Mouse (Mus musculus): Measurements from ENCODE around the gene Suox. TPM values are rescaled to one million over a fixed set of nuclear protein-coding genes. Genes with fewer than 3 reads are reported as not detected.
"Not testable (repeated sequence)": the region's sequence is repeated elsewhere in the genome, so short reads cannot be mapped to it uniquely, and the experiment has no call there.

Gene Suox
- polyA plus RNA-seq, 1 experiment, result 10.4 TPM

DNA sequence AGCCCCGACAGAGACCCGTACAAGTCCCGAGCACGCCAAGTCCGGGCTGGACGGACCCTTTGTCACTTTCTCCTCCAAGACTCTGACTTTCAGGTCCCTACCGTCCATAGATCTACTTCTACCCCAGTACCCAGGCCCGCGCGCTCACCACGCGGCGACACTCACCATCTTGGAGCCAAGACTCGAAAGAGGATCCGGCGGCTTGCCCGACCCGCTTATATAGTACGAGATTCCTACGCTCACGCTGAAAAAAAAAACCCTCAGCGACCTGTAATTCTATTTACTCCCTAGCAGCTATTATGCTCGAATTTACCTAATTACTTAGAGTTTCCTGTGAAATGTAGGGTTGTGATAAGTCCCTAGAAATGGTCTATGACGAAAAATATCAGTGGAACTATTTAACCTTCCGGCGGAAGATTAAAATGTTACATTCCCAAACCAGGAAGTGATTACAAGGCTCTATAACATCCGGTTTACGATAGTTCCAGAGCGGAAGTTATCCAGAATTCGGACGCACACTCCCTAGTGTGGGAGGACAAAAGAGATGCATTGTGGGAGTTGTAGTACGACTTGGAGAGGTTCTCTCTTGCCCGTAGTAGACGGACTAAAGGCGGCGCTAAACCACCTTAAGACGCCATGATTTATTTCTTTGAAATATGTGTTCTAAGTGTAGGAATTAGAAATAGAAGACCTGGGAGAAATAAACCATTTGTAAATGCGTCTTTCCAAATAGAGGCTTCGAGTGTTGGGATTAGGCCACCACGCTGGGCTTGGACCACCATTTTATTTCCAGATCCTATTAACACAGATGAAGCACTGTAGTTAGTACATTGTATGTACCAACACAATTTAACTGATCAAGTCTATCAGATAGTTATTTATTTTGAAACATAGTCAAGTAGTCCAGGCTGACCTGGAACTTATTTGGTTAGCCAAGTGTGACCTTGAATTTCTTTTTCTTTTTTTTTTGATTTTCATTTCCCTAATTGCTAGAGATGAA is 47.3 kb downstream of the Suox start, which contains the start of gene Rps26:
Gene Rps26 (minus strand): TSS at position 437 of the 1,000 bp plus-strand sequence.
- TF ChIP-seq CTCF (IDR thresholded peaks at IDR 0.05; ENCODE audit: extremely low read depth, insufficient read length, insufficient replicate concordance, low read depth, low read length), result no peak
- TF ChIP-seq POLR2A (IDR thresholded peaks at IDR 0.05; ENCODE audit: low read depth, low read length), result peak; percentile 93
- Histone ChIP-seq H3K36me3 (ENCODE audit: control insufficient read depth, insufficient read depth, low read length) (peaks cover 14% of the 10 kb centered on the region), H3K27me3 (ENCODE audit: control insufficient read depth, insufficient read depth, low read length) (no peaks in the 10 kb centered on the region), H3K4me1 (ENCODE audit: control insufficient read depth, insufficient read depth, insufficient read length, low read length) (peaks cover 9% of the 10 kb centered on the region; the same call in 1 of the 2 replicates), H3K27ac (ENCODE audit: insufficient read depth, low read depth, low read length) (peak within 1 kb of the TSS; percentile 43), H3K4me3 (ENCODE audit: low read depth, low read length) (peak within 1 kb of the TSS; percentile 96)
- WGBS, result 2% methylated on average over 40 of the region's 40 CpGs

- WGBS, result 18% methylated on average over 7 of the region's 7 CpGs
- H3K27ac ChIP-seq (ENCODE audit: insufficient read depth, low read depth, low read length), result no peak overlapping the region
- TF ChIP-seq POLR2A (IDR thresholded peaks at IDR 0.05; ENCODE audit: low read depth, low read length), result no peak
- no peak for TF ChIP-seq CTCF (IDR thresholded peaks at IDR 0.05; ENCODE audit: extremely low read depth, insufficient read length, insufficient replicate concordance, low read depth, low read length)
- H3K27me3 ChIP-seq (ENCODE audit: control insufficient read depth, insufficient read depth, low read length), result no peaks in the 10 kb centered on the region
- H3K4me1 ChIP-seq (ENCODE audit: control insufficient read depth, insufficient read depth, insufficient read length, low read length), result peaks cover 7% of the 10 kb centered on the region; the same call in 1 of the 2 replicates
- peaks cover 14% of the 10 kb centered on the region for H3K36me3 ChIP-seq (ENCODE audit: control insufficient read depth, insufficient read depth, low read length)
- peak overlapping the region; percentile 96 for H3K4me3 ChIP-seq (ENCODE audit: low read depth, low read length)
Observed at GRCm38 (mm10) chr10:128625287-128625894, 48.5 kb downstream of the Suox start.

- not testable (repeated sequence) for H3K27ac ChIP-seq (ENCODE audit: insufficient read depth, low read depth, low read length); H3K4me1 ChIP-seq (ENCODE audit: control insufficient read depth, insufficient read depth, insufficient read length, low read length); H3K27me3 ChIP-seq (ENCODE audit: control insufficient read depth, insufficient read depth, low read length); H3K4me3 ChIP-seq (ENCODE audit: low read depth, low read length)
- H3K36me3 ChIP-seq (ENCODE audit: control insufficient read depth, insufficient read depth, low read length), result peaks cover 14% of the 10 kb centered on the region
- whole genome bisulfite sequencing, result 78% methylated on average over 4 of the region's 4 CpGs
Observed at GRCm38 (mm10) chr10:128623106-128623613, 50.7 kb downstream of the Suox start.

DNA sequence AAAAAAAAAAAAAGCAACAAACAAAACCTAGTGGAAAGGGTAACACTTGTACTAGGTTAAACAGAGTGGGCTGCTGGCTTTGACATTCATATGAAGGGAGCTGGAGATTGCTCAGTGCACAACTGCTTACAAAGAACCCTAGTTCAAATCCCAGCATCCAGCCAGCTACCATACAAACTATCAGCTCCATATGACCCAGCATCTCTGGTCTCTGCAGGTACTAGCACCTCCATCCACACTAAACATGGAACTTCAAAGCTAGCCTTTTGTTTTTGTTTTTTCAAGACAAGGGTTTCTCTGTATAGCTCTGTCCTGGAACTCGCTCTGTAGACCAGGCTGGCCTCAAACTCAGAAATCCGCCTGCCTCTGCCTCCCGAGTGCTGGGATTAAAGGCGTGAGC is 51.2 kb downstream of the Suox start:
- Histone ChIP-seq H3K4me1 (ENCODE audit: control insufficient read depth, insufficient read depth, insufficient read length, low read length) (peaks cover 7% of the 10 kb centered on the region; the same call in 1 of the 2 replicates), H3K27me3 (ENCODE audit: control insufficient read depth, insufficient read depth, low read length) (no peaks in the 10 kb centered on the region), H3K27ac (ENCODE audit: insufficient read depth, low read depth, low read length) (no peak overlapping the region), H3K4me3 (ENCODE audit: low read depth, low read length) (no peak overlapping the region), H3K36me3 (ENCODE audit: control insufficient read depth, insufficient read depth, low read length) (peaks cover 14% of the 10 kb centered on the region)
- WGBS, result 89% methylated on average over 4 of the region's 4 CpGs
- TF ChIP-seq POLR2A (IDR thresholded peaks at IDR 0.05; ENCODE audit: low read depth, low read length), result no peak
- TF ChIP-seq CTCF (IDR thresholded peaks at IDR 0.05; ENCODE audit: extremely low read depth, insufficient read length, insufficient replicate concordance, low read depth, low read length), result no peak

- H3K36me3 ChIP-seq (ENCODE audit: control insufficient read depth, insufficient read depth, low read length), result peaks cover 14% of the 10 kb centered on the region
- TF ChIP-seq CTCF (IDR thresholded peaks at IDR 0.05; ENCODE audit: extremely low read depth, insufficient read length, insufficient replicate concordance, low read depth, low read length) (no peak), POLR2A (IDR thresholded peaks at IDR 0.05; ENCODE audit: low read depth, low read length) (no peak)
- peaks cover 7% of the 10 kb centered on the region; the same call in 1 of the 2 replicates for H3K4me1 ChIP-seq (ENCODE audit: control insufficient read depth, insufficient read depth, insufficient read length, low read length)
- H3K27ac ChIP-seq (ENCODE audit: insufficient read depth, low read depth, low read length), result no peak overlapping the region
- 73% methylated on average over 3 of the region's 3 CpGs for WGBS
- no peaks in the 10 kb centered on the region for H3K27me3 ChIP-seq (ENCODE audit: control insufficient read depth, insufficient read depth, low read length)
- H3K4me3 ChIP-seq (ENCODE audit: low read depth, low read length), result no peak overlapping the region
Observed at GRCm38 (mm10) chr10:128621986-128622520, 51.8 kb downstream of the Suox start.

DNA sequence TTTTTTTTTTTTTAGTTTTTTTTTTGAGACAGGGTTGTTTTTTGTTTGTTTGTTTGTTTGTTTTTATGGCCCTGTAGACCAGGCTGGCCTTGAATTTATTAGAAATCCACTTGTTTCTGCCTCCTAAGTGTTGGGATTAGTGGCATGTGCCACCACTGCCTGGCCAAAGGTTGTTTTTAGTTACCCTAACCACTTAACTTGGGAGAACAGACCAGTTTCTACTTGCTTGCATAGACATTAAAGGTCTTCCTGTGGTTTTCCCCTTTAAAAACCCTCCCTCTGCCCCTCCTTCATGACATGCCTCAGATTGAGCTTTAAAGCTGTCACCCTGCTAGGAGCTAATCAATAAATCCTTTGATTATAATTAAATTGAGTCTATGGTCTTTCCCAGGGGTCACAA is 53.6 kb downstream of the Suox start:
- Histone ChIP-seq H3K4me3 (ENCODE audit: low read depth, low read length) (no peak overlapping the region), H3K27ac (ENCODE audit: insufficient read depth, low read depth, low read length) (no peak overlapping the region), H3K4me1 (ENCODE audit: control insufficient read depth, insufficient read depth, insufficient read length, low read length) (peaks cover 7% of the 10 kb centered on the region; the same call in 1 of the 2 replicates), H3K36me3 (ENCODE audit: control insufficient read depth, insufficient read depth, low read length) (peaks cover 14% of the 10 kb centered on the region), H3K27me3 (ENCODE audit: control insufficient read depth, insufficient read depth, low read length) (no peaks in the 10 kb centered on the region)
- TF ChIP-seq POLR2A (IDR thresholded peaks at IDR 0.05; ENCODE audit: low read depth, low read length) (no peak), CTCF (IDR thresholded peaks at IDR 0.05; ENCODE audit: extremely low read depth, insufficient read length, insufficient replicate concordance, low read depth, low read length) (no peak)

Other genes with a start within 250 kb of the Suox start
- 44.0 and 98.4 TPM in 2 replicates for gene Smarcc2, start 214.8 kb downstream of the Suox start, polyA plus RNA-seq (2012; rRNA removed)
- 492 and 749 TPM in 2 replicates for gene Myl6, start 179.9 kb downstream of the Suox start, polyA plus RNA-seq (2012; rRNA removed)
- 0.43 and 1.2 TPM in 2 replicates for gene Myl6b, start 175.4 kb downstream of the Suox start, polyA plus RNA-seq (2012; rRNA removed)
- 20.0 and 26.3 TPM in 2 replicates for gene Esyt1, start 148.2 kb downstream of the Suox start, polyA plus RNA-seq (2012; rRNA removed)
- gene Zc3h10, start 126.3 kb downstream of the Suox start, polyA plus RNA-seq (2012; rRNA removed), result 6.4 and 15.2 TPM in 2 replicates
- gene Rpl41, start 124.8 kb downstream of the Suox start, polyA plus RNA-seq (2012; rRNA removed), result 1,613 and 1,655 TPM in 2 replicates
- gene Pa2g4, start 108.1 kb downstream of the Suox start, polyA plus RNA-seq (2012; rRNA removed), result 3.2 and 6.9 TPM in 2 replicates
- gene Erbb3, start 84.4 kb downstream of the Suox start, polyA plus RNA-seq (2012; rRNA removed), result 32.3 and 127 TPM in 2 replicates
- 439 and 930 TPM in 2 replicates for gene Rps26, start 47.3 kb downstream of the Suox start, polyA plus RNA-seq (2012; rRNA removed)
- gene Ikzf4, start 28.1 kb downstream of the Suox start, polyA plus RNA-seq (2012; rRNA removed), result 0.65 and 0.95 TPM in 2 replicates
- 17.2 and 32.2 TPM in 2 replicates for gene Rab5b, start 22.2 kb upstream of the Suox start, polyA plus RNA-seq (2012; rRNA removed)
- gene Pmel, start 30.1 kb upstream of the Suox start, polyA plus RNA-seq (2012; rRNA removed), result 1.4 and 2.1 TPM in 2 replicates
- gene Cdk2, start 31.0 kb upstream of the Suox start, polyA plus RNA-seq (2012; rRNA removed), result 4.2 and 6.1 TPM in 2 replicates
- 35.0 and 101 TPM in 2 replicates for gene Dgka, start 70.8 kb upstream of the Suox start, polyA plus RNA-seq (2012; rRNA removed)
- gene Pym1, start 73.8 kb upstream of the Suox start, polyA plus RNA-seq (2012; rRNA removed), result 6.9 and 17.0 TPM in 2 replicates
- 1.2 and 2.5 TPM in 2 replicates for gene Mmp19, start 116.8 kb upstream of the Suox start, polyA plus RNA-seq (2012; rRNA removed)
- gene Dnajc14, start 130.0 kb upstream of the Suox start, polyA plus RNA-seq (2012; rRNA removed), result 4.6 and 12.1 TPM in 2 replicates
- 4.6 and 7.0 TPM in 2 replicates for gene Tmem198b, start 130.3 kb upstream of the Suox start, polyA plus RNA-seq (2012; rRNA removed)
- 0.14 and 0.89 TPM in 2 replicates for gene Sarnp, start 143.3 kb upstream of the Suox start, polyA plus RNA-seq (2012; rRNA removed)
- 36.4 and 62.8 TPM in 2 replicates for gene Ormdl2, start 147.6 kb upstream of the Suox start, polyA plus RNA-seq (2012; rRNA removed)
- 0.53 and 0.82 TPM in 2 replicates for gene Gdf11, start 217.6 kb upstream of the Suox start, polyA plus RNA-seq (2012; rRNA removed)
- gene Cd63, start 226.9 kb upstream of the Suox start, polyA plus RNA-seq (2012; rRNA removed), result 62.0 and 91.5 TPM in 2 replicates
- gene Rdh5, start 248.8 kb upstream of the Suox start, polyA plus RNA-seq (2012; rRNA removed), result 20.2 and 30.3 TPM in 2 replicates
- gene Bloc1s1, start 250.0 kb upstream of the Suox start, polyA plus RNA-seq (2012; rRNA removed), result 88.8 and 147 TPM in 2 replicates